Mouse (Mus musculus) retina, adult 2 months (tissue): ENCODE data around the gene Sbds.
A peak's percentile ranks its signal among the peaks of the same experiment; 100 is the strongest.

Source experiments
- DNase-seq: peaks from one replicate; pipeline ENCODE4 v3.0.0-alpha.2; 2012; ENCODE audit warnings: low read depth, low spot score

Gene Sbds

DNA sequence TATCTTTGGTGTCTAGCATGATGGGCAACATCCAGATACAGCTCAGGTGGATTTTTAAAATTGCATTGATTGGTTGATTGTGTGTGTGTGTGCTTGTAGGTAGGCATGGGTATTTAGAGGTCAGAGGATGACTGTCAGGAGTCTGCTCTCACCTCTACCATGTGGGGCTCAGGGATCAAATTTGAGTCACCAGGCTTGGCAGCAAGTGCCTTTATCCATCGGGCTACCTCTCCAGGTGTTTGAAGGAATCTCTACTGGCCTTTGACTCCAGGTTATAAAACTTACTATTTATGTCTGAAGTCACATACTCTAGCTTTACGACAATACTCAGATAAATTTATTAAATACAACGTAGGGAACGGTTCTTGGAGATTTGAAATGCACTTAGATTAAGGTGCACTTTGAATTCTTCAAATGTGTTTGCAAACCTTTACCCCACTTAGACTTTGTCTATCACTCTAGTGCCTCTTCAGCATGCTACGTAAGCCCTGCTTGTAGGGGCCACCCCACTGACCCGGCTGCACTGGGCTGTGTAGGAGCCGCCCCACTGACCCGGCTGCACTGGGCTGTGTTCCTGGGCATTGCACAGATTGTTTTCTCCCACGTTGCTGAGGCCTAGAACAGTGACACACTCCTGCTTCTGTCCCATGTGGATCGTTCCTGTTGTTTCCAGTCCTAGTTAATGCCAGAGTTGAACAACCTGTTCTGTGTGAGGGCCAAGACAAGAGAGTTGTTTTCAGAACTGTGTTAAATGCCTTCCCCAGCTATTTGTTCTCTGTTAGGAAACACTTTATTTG, 54.9 kb downstream of the Sbds start:
- no peak for DNase-seq

DNA sequence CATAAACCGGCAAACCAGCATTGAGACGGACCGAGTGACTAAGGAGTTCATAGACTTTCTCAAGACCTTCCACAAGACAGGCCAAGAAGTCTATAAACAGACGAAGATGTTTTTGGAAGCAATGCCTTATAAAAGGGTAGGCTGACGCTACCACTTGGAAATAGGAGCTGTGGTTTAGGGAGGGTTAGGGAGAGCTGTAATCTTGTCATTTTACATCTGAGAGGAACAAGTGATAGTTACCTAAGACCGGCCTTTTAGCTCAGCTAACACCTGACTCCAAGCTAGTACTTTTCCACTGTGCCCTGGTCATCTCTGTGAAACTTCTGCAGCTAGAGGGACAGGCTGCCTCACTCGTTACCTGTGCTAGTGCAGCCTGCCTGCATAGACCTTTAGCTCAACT, 57.3 kb downstream of the Sbds start:
- no peak for DNase-seq

GRCm38 (mm10) chr5:130197454-130197853, 57.9 kb downstream of the Sbds start:
- DNase-seq = no peak

- peak; percentile 61 for DNase-seq
Measured at GRCm38 (mm10) chr5:130196307-130196706, 59.0 kb downstream of the Sbds start.
